Mouse (Mus musculus) heart, embryonic 15.5 days (tissue): ENCODE results near the gene Slc39a1. TPM values are rescaled to one million over a fixed set of nuclear protein-coding genes. Genes with fewer than 3 reads are reported as not detected.
"Not testable (repeated sequence)": the region's sequence is repeated elsewhere in the genome, so short reads cannot be mapped to it uniquely, and the experiment has no call there.

ENCODE experiments used
- ATAC-seq: fragments of 200-750 bp; cut with Nextera tagmentation; replicated peaks from 2 replicates; pipeline ENCODE4 v1.8.0; 2017; ENCODE audit warnings: low read depth, moderate TSS enrichment; ENCODE audit not compliant: insufficient number of reproducible peaks, insufficient read depth, low FRiP score
- H3K27ac ChIP-seq: fragments of 300-500 bp; sonication (generic); 2 replicates; pipeline ENCODE4 v1.5.1; 2015; ENCODE audit warnings: mild to moderate bottlenecking, inconsistent platforms
- H3K27me3 ChIP-seq: fragments of 300-500 bp; sonication (generic); 2 replicates; pipeline ENCODE4 v1.6.1; 2015; ENCODE audit warnings: inconsistent platforms
- H3K36me3 ChIP-seq: fragments of 300-500 bp; sonication (generic); 2 replicates; pipeline ENCODE4 v1.6.1; 2015; ENCODE audit warnings: mild to moderate bottlenecking, inconsistent platforms
- H3K4me1 ChIP-seq: fragments of 300-500 bp; sonication (generic); replicated peaks from 2 replicates; pipeline ENCODE4 v1.6.1; 2015; ENCODE audit warnings: inconsistent platforms
- H3K4me2 ChIP-seq: fragments of 300-500 bp; sonication (generic); 2 replicates; pipeline ENCODE4 v1.6.1; 2015; ENCODE audit warnings: inconsistent platforms, mild to moderate bottlenecking, moderate library complexity
- H3K4me3 ChIP-seq: fragments of 300-500 bp; sonication (generic); 2 replicates; pipeline ENCODE4 v1.5.1; 2015; ENCODE audit warnings: mild to moderate bottlenecking, inconsistent platforms
- H3K9ac ChIP-seq: fragments of 300-500 bp; sonication (generic); 2 replicates; pipeline ENCODE4 v1.6.1; 2015; ENCODE audit warnings: mild to moderate bottlenecking, inconsistent platforms
- H3K9me3 ChIP-seq: fragments of 300-500 bp; sonication (generic); replicated peaks from 2 replicates; pipeline ENCODE4 v1.6.1; 2016; ENCODE audit warnings: inconsistent platforms
- WGBS: fragments of 180-500 bp; shearing (Covaris S2); methylation state at CpG from one replicate; pipeline ENCODE4 v1.1.7; 2015; ENCODE audit warnings: mixed read lengths; 5-methylcytosine and 5-hydroxymethylcytosine counted together
- polyA plus RNA-seq: library from polyadenylated mRNA; unstranded; fragments of >200 nt; fragmentation: Nextera tagmentation; extraction: Ambion mirVana; gene quantifications from 2 replicates; pipeline ENCODE4 v1.2.1, GENCODE M21; 2015

Gene Slc39a1
- polyA plus RNA-seq, 1 experiment from 2014 or later, result 76.0 TPM

DNA sequence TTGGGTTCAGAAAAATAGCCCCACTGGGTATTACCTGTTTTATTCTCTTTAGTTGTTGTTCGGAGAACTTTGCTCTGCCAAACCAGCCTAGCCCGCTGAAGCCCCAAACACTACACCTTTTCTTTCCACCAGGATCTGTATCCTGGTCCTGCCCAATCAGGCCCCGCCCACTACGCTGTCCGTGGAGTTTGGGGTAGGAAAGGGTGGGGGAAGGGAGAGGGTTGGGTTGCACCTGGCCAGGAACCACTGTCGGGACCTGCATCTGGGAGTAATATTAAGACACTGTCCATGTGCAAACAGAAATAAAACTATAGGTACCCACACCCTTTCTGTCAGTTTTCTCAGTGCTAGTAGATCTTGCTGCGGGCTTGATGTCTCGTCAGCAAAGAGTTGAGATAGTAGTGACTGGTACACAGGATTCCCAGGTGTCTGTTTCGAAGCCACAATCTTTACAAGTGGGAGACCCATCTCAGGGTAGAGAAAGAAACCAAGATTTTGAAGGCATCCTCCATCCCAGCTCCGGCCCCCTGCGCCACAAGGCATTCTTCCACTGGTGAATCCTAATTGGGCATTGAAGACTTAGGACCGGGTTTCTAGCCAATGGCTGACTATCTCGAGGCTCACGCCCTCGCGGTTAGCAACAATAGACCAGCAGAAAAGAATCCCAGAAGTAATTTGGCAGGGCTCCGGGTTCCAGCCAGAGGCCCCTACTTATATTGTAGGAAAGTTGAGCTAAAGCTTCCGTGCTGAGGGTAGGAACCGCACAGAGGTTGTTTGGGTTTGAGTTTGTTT, 4.8 kb upstream of the Slc39a1 start, which contains the start of gene Creb3l4:
Gene Creb3l4 (minus strand): TSS at position 529 of the 792 bp plus-strand sequence.
- Histone ChIP-seq H3K27me3 (no peaks in the 10 kb centered on the region), H3K4me2 (peak within 1 kb of the TSS; percentile 71), H3K4me1 (peaks cover 14% of the 10 kb centered on the region), H3K36me3 (no peaks in the 10 kb centered on the region), H3K27ac (peak within 1 kb of the TSS; percentile 50; the same call in 1 of the 2 replicates), H3K9me3 (no peaks in the 10 kb centered on the region), H3K9ac (peak within 1 kb of the TSS; percentile 27), H3K4me3 (peak within 1 kb of the TSS; percentile 45)
- 7% methylated on average over 19 of the region's 19 CpGs for WGBS
- ATAC-seq, result peak; percentile 47

DNA sequence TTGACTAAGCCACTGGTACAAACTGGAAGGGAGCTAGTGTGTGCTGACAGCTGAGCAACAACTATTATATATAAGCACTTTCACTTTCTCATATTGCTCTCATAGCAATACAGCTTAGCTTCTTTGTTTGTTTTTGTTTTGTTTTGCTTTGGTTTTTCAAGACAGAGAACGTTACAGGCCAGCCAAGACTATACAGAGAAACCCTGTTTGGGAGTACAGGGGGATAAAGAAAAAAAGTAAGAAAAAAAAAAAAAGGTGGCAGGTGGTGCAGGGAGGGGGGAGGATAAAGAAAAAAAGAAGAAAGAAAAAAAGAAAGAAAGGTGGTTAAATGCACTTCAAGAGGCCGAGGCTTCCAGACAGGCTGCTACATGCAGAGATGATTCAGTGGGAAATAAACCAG, 2.6 kb upstream of the Slc39a1 start:
- WGBS, result 67% methylated on average over 2 of the region's 2 CpGs
- no peak overlapping the region for H3K4me2 ChIP-seq
- ATAC-seq, result no peak
- H3K9me3 ChIP-seq, result no peaks in the 10 kb centered on the region
- H3K4me1 ChIP-seq, result peaks cover 22% of the 10 kb centered on the region
- no peak overlapping the region for H3K27ac ChIP-seq
- 0 out of 2 replicates have a peak, but pooled peaks cover 3% of the 10 kb centered on the region for H3K36me3 ChIP-seq
- H3K4me3 ChIP-seq, result no peak overlapping the region
- no peaks in the 10 kb centered on the region for H3K27me3 ChIP-seq
- no peak overlapping the region for H3K9ac ChIP-seq

DNA sequence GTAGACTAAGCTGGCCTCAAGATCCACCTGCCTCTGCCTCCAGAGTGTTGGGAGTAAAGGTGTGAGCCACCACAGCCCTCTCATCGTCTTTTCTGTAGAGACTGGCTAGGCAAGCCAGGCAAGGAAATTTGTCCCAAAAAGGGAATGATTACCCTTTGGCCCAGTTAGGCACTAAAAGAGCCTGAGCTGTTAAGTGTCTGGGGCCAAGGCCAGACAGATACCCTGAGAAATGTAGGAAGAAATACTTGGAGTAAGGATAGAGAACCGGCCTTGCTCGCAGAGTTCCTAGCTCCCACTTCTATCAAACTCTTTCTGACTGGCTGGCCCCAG, 377 bp upstream of the Slc39a1 start:
- no peaks in the 10 kb centered on the region for H3K9me3 ChIP-seq
- no peak; the same call in 1 of the 2 replicates for ATAC-seq
- WGBS, result 1% methylated on average over 3 of the region's 3 CpGs
- H3K27ac ChIP-seq, result peak overlapping the region; percentile 92
- H3K36me3 ChIP-seq, result peaks cover 16% of the 10 kb centered on the region; the same call in 1 of the 2 replicates
- peak overlapping the region; percentile 62 for H3K4me3 ChIP-seq
- peak overlapping the region; percentile 59 for H3K9ac ChIP-seq
- H3K27me3 ChIP-seq, result no peaks in the 10 kb centered on the region
- peaks cover 25% of the 10 kb centered on the region for H3K4me1 ChIP-seq
- H3K4me2 ChIP-seq, result peak overlapping the region; percentile 77

DNA sequence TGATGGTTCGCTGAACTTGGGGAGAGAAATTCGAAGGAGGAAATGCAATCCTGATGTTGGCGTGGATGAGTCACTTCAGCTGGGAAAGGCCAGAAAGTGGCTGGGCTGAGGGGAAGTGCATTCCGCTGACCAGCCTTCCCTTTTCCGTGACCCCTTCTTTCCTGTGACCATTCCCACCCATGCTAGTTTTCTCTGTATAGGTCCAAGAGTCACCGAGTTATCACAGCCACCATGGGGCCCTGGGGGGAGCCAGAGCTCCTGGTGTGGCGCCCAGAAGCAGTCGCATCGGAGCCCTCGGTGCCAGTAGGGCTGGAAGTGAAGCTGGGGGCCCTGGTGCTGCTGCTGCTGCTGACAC, 751 bp downstream of the Slc39a1 start:
- H3K27me3 ChIP-seq, result no peaks in the 10 kb centered on the region
- peak overlapping the region; percentile 62 for H3K4me3 ChIP-seq
- WGBS, result 3% methylated on average over 10 of the region's 10 CpGs
- ATAC-seq, result peak; percentile 48
- peaks cover 16% of the 10 kb centered on the region; the same call in 1 of the 2 replicates for H3K36me3 ChIP-seq
- H3K4me1 ChIP-seq, result peaks cover 22% of the 10 kb centered on the region
- H3K4me2 ChIP-seq, result peak overlapping the region; percentile 77
- peak overlapping the region; percentile 68 for H3K9ac ChIP-seq
- H3K27ac ChIP-seq, result peak overlapping the region; percentile 92
- H3K9me3 ChIP-seq, result no peaks in the 10 kb centered on the region

DNA sequence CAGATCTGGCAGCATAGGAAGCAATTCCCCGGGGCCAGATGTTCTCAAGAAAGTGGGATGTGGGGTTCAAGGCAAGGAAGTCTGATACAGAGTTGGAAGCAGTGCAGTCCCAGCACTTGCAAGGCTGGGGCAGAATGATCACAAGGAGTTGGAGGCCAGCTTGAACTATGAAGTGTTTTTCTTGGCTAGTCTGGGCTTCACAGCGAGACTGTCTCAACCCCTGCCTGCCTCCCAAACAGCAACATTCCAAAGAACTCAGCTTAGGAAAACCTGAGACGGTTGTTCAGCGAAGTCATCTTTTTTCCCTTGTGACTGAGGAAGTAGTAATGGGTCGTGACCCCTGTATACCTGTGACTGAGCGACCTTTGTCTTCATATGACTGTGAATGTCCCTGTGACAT, 2.8 kb downstream of the Slc39a1 start:
- peaks cover 27% of the 10 kb centered on the region for H3K4me1 ChIP-seq
- 79% methylated on average over 6 of the region's 6 CpGs for WGBS
- no peaks in the 10 kb centered on the region for H3K9me3 ChIP-seq
- no peak overlapping the region for H3K9ac ChIP-seq
- H3K36me3 ChIP-seq, result peaks cover 16% of the 10 kb centered on the region; the same call in 1 of the 2 replicates
- H3K27ac ChIP-seq, result no peak overlapping the region
- no peak overlapping the region for H3K4me2 ChIP-seq
- H3K27me3 ChIP-seq, result no peaks in the 10 kb centered on the region
- no peak overlapping the region for H3K4me3 ChIP-seq
- no peak for ATAC-seq

DNA sequence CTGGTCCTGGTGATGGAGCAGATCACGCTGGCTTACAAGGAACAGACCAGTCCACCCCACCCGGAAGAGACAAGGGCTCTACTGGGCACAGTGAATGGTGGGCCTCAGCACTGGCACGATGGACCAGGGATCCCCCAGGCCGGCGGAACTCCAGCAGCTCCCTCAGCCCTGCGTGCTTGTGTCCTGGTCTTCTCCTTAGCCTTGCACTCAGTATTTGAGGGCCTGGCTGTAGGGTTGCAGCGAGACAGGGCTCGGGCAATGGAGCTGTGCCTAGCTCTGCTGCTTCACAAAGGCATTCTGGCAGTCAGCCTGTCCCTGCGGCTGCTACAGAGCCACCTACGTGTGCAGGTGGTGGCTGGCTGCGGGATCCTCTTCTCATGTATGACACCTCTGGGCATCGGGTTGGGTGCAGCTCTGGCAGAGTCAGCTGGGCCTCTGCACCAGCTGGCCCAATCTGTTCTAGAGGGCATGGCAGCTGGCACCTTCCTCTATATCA, 3.8 kb downstream of the Slc39a1 start:
- H3K27ac ChIP-seq, H3K9me3 ChIP-seq, ATAC-seq, H3K4me3 ChIP-seq, H3K27me3 ChIP-seq, H3K4me2 ChIP-seq, H3K9ac ChIP-seq: not testable (repeated sequence)
- peaks cover 29% of the 10 kb centered on the region for H3K4me1 ChIP-seq
- WGBS, result 92% methylated on average over 10 of the region's 12 CpGs
- peaks cover 16% of the 10 kb centered on the region; the same call in 1 of the 2 replicates for H3K36me3 ChIP-seq

DNA sequence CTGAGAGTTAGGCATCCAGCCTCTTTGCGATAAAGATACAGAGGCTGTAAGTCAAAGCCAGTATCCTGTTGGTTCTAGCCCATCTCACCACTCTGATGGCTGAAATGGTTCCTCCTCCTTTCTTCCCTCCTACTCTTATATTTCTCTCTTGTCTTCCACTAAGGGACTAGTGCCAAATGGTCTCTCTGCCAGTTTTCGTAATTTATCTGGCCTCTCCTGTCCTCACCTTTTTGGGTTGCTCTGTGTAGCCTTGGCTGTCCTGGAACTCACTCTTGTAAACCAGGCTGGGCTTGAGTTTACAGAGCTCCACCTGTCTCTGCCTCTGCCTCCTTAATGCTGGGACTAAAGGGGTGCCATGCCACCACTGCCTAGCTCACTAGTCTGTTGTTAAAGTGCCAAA, 4.7 kb downstream of the Slc39a1 start:
- H3K9me3 ChIP-seq, H3K27me3 ChIP-seq, H3K27ac ChIP-seq, ATAC-seq, H3K9ac ChIP-seq, H3K4me3 ChIP-seq, H3K4me2 ChIP-seq: not testable (repeated sequence)
- WGBS, result 75% methylated on average over 2 of the region's 2 CpGs
- Histone ChIP-seq H3K36me3 (peaks cover 21% of the 10 kb centered on the region), H3K4me1 (peaks cover 26% of the 10 kb centered on the region)

DNA sequence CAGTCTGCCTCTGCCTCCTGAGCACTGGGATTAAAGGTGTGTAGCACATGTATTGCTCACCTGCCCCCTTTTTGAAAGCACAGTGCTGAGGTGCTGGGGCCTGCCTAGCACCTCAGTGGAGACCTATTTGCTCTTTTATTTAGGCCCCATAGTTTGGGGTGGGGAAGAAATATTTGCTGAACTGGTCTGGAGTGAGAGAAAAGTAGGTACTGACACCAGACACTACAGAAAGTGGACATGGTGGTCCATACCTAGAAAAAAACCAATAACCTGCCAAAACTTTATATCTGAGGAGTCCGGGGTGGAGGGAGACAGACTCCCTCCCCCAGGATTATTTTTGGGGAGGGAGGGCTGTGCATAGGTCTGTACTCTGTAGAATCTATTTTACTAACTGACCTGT, 5.2 kb downstream of the Slc39a1 start:
- not testable (repeated sequence) for ATAC-seq, H3K27ac ChIP-seq, H3K9ac ChIP-seq, H3K4me2 ChIP-seq, H3K27me3 ChIP-seq, H3K9me3 ChIP-seq, H3K4me3 ChIP-seq
- WGBS, result 67% methylated on average over 1 of the region's 1 CpGs
- Histone ChIP-seq H3K36me3 (peaks cover 26% of the 10 kb centered on the region), H3K4me1 (peaks cover 25% of the 10 kb centered on the region)

DNA sequence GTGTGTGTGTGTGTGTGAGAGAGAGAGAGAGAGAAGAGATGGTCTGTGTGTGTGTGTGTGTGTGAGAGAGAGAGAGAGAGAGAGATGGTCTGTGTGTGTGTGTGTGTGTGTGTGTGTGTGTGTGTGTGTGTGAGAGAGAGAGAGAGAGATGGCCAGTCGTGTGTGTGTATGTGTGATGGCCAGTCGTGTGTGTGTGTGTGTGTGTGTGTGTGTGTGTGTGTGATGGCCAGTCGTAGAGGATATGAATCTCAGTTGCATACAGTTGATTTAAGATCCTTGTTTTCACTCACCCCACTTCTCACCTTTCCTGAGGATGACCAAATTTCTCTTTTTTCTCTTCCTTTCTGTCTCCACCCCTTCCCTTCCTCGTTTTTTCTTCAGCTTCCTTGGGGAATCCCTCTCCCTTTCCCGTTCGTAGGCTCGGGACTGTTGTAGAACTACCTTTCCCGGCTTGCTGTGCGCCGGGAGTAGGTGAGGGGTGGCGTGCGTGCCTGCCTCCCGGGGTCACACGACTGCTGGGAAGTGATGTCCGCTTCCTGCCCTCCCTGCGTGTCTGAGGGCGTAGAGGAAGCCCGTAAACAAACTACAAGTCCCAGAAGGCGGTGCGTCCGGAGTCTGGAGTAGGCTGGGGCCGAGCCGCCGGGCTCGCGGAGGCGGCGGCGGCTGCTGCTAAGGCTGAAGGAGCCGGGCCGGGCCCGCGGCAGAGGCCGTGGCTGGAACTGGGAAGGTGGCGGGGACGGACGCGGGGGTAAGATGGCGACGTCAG, 5.9 kb downstream of the Slc39a1 start, which contains the start of gene Crtc2:
Gene Crtc2 (plus strand): TSS at position 511 of the 766 bp plus-strand sequence.
- peak within 1 kb of the TSS; percentile 97 for H3K4me3 ChIP-seq
- 1% methylated on average over 40 of the region's 40 CpGs for WGBS
- H3K9me3 ChIP-seq, result no peaks in the 10 kb centered on the region
- ATAC-seq, result peak; percentile 98
- peaks cover 23% of the 10 kb centered on the region for H3K4me1 ChIP-seq
- H3K9ac ChIP-seq, result peak within 1 kb of the TSS; percentile 94
- H3K27me3 ChIP-seq, result no peaks in the 10 kb centered on the region
- H3K27ac ChIP-seq, result peak within 1 kb of the TSS; percentile 92
- peak within 1 kb of the TSS; percentile 73 for H3K4me2 ChIP-seq
- H3K36me3 ChIP-seq, result peaks cover 32% of the 10 kb centered on the region

DNA sequence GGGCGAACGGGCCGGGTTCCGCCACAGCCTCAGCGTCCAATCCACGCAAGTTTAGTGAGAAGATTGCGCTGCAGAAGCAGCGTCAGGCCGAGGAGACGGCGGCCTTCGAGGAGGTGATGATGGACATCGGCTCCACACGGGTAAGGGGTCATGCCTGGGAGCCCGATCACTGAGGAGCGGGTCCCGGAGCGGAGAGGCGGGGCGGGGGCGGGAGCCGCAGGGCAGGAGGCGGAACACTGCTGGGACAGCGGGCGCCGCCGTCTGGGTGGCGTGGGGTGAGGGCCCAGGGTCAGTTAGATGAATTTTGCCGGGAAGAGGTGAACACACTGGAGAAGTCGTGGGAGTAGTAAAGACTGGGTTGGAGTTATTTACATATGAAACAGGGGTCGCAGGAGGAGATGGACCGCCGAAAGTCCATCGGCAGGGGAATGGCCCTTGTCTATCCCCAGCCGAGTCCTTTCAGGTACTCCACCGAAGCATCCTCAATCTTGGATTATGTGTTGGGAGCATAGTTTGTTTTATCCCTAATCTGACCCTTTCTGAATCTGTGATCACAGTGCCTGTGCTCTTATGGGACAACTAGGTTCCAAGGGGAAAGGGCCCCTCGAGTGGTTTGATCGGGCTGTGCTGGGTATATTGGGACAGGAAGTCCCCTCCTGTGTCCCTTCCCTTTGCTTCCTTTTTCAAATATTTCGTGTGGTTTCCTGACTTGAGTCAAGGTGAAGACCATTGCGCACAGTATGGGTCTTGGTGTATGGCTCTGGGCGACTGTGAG, 6.6 kb downstream of the Slc39a1 start:
- peak; percentile 62 for ATAC-seq
- Histone ChIP-seq H3K27me3 (no peaks in the 10 kb centered on the region), H3K4me2 (peak overlapping the region; percentile 73), H3K9ac (peak overlapping the region; percentile 94), H3K4me1 (peaks cover 17% of the 10 kb centered on the region), H3K4me3 (peak overlapping the region; percentile 97), H3K9me3 (no peaks in the 10 kb centered on the region), H3K36me3 (peaks cover 36% of the 10 kb centered on the region), H3K27ac (peak overlapping the region; percentile 92)
- WGBS, result under 1% methylated on average over 41 of the region's 41 CpGs

DNA sequence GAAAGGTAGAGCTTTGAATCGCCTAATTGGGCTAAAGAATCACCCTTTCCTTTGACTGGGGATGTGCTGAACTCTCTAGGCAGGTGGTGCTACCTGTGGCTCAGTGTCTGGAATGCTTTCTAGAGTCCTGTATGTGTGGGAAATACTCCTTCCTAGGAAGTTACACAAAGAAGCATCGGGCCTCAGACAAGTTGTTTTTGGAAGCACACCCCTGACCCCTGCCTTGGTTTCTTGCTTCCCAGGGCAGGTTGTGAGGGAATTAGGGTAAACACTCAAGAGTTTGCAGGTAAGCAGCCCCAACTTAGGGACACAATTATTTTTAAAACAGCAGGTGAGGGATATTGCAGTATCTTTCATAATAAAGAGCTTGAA, 7.2 kb downstream of the Slc39a1 start:
- ATAC-seq, result no peak
- 16% methylated on average over 2 of the region's 2 CpGs for WGBS
- Histone ChIP-seq H3K9me3 (no peaks in the 10 kb centered on the region), H3K9ac (peak overlapping the region; percentile 94), H3K27me3 (no peaks in the 10 kb centered on the region), H3K4me3 (peak overlapping the region; percentile 97), H3K4me1 (peaks cover 17% of the 10 kb centered on the region), H3K4me2 (peak overlapping the region; percentile 73), H3K36me3 (peaks cover 42% of the 10 kb centered on the region), H3K27ac (peak overlapping the region; percentile 92; the same call in 1 of the 2 replicates)
